Mouse (Mus musculus): ENCODE data around the gene Rprd1b. TPM values are rescaled to one million over a fixed set of nuclear protein-coding genes. Genes with fewer than 3 reads are reported as not detected.

Rprd1b gene
- polyA plus RNA-seq, 1 experiment from 2014 or later = 34.1 TPM

DNA sequence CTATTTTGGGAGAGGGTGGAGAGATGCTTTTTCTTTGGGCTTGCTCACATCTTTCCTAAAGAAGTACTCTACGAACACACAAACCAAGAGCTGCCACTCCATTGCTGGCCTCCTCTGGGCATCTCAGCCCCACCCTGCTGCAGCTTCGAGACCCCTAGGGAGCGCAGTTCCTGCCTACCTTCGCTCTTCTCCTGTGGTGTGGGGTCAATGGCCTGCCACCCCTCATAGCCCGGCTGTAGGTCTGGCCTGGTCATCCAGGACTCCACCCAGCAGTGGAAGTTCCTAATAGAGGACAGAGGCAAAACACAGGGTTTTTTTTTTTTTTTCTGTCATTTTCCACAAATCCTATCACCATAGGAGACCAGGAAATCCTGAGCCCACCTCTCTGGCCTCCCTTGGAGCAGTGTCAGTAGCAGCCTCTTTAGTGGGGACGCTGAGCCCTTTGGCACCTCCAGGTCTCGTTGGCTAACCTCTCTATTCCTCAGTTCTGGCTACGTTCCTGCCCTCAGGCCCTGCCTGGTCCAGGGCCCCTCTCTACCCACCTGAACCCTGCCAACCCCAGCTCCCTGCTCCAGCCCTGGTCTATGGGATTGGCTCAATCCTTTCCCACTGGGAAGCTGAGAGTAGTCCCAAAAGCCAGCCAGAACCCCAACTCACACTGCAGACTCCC lies 100.3 kb downstream of the Rprd1b start:
- WGBS = 77% methylated on average over 8 of the region's 8 CpGs

DNA sequence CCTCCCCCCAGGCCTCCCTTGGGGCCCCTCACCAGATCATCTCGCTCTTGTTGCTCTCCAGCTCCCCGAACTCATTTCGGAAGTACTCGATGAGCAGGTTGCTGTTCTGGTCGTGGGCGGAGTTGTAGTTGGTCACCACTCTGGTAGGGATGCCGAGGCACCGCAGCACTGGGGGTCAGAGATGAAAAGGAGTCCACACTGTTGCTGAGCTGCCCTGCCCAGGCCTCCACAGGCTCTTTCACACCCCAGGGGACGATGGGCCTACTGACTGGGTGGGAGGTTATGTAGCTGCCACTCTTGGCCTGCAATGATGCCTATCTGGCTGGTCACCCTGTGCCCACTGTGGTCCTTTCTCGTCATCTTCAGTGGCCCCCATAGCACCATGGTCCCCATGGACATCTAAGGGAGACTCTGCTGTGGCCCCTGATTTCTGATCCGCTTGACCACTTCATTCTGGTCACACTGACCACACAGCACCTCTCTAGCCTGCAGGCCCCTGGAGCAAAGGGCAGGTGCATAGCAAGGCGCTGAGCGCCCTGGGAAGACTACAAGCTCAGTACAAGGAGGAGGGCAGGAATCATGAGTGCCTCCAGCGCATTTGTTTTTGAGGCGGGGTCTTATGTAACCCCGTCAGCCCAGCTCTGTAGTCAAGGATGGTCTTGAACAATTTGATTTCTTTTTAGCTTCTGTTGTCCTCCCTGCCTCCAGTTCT lies 101.2 kb downstream of the Rprd1b start:
- Histone ChIP-seq H3K9me3 (replicated peaks; ENCODE audit: control insufficient read depth, low read length, poor library complexity, severe bottlenecking) (no peaks in the 10 kb centered on the region), H3K4me3 (ENCODE audit: low read depth, low read length) (no peak overlapping the region), H3K4me1 (ENCODE audit: control insufficient read depth, insufficient read depth, low read length) (peaks cover 3% of the 10 kb centered on the region; the same call in 1 of the 2 replicates), H3K4me2 (ENCODE audit: low read length) (no peak overlapping the region), H3K36me3 (ENCODE audit: control insufficient read depth, insufficient read depth, low read length) (no peaks in the 10 kb centered on the region), H3K27ac (ENCODE audit: low read length) (no peak overlapping the region), H3K9ac (ENCODE audit: low read depth, low read length) (no peak overlapping the region), H3K27me3 (ENCODE audit: control insufficient read depth, insufficient read depth, low read depth, low read length) (no peaks in the 10 kb centered on the region)
- WGBS = 89% methylated on average over 16 of the region's 16 CpGs
- no peak for ATAC-seq

More for the DNA sequence above, 100.3 kb downstream of the Rprd1b start:
- Histone ChIP-seq H3K27ac (ENCODE audit: low read length) (no peak overlapping the region), H3K27me3 (ENCODE audit: control insufficient read depth, insufficient read depth, low read depth, low read length) (no peaks in the 10 kb centered on the region), H3K4me1 (ENCODE audit: control insufficient read depth, insufficient read depth, low read length) (peaks cover 3% of the 10 kb centered on the region; the same call in 1 of the 2 replicates), H3K36me3 (ENCODE audit: control insufficient read depth, insufficient read depth, low read length) (no peaks in the 10 kb centered on the region), H3K9me3 (replicated peaks; ENCODE audit: control insufficient read depth, low read length, poor library complexity, severe bottlenecking) (no peaks in the 10 kb centered on the region), H3K9ac (ENCODE audit: low read depth, low read length) (no peak overlapping the region), H3K4me3 (ENCODE audit: low read depth, low read length) (no peak overlapping the region), H3K4me2 (ENCODE audit: low read length) (no peak overlapping the region)
- no peak for ATAC-seq

DNA sequence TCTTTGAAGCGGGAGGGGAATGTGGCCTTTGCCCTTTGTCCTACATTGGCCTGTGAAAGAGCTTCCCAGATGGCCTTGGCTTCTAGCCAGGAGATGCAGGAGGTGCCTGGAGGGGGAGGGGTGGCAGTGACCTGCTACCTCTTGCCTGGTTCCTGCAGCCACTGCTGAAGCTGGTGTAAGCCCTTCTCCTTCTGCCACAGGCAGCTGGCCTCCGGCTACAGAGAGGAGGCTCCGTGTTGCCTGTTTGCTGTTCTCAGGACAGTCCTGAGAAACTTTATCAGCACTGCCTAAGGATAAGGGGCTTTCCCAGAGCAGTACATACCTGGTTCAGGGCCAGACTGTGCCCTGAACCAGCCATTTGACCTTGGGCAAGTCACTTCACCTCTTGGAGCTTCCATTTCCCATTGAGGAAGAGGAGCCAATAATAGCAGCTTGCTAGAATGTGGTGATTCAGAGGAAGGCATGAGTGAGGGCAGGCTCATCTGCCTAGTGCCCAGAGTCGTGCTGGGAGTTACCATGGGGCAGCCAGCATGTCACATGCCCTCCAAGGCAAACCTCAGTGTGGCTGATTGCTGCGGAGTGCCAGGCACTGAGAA lies 102.2 kb downstream of the Rprd1b start:
- Histone ChIP-seq H3K9me3 (replicated peaks; ENCODE audit: control insufficient read depth, low read length, poor library complexity, severe bottlenecking) (no peaks in the 10 kb centered on the region), H3K27me3 (ENCODE audit: control insufficient read depth, insufficient read depth, low read depth, low read length) (no peaks in the 10 kb centered on the region), H3K4me2 (ENCODE audit: low read length) (no peak overlapping the region), H3K4me3 (ENCODE audit: low read depth, low read length) (no peak overlapping the region), H3K27ac (ENCODE audit: low read length) (no peak overlapping the region), H3K4me1 (ENCODE audit: control insufficient read depth, insufficient read depth, low read length) (peaks cover 3% of the 10 kb centered on the region; the same call in 1 of the 2 replicates), H3K36me3 (ENCODE audit: control insufficient read depth, insufficient read depth, low read length) (no peaks in the 10 kb centered on the region), H3K9ac (ENCODE audit: low read depth, low read length) (no peak overlapping the region)
- WGBS = 52% methylated on average over 5 of the region's 5 CpGs
- no peak for ATAC-seq

DNA sequence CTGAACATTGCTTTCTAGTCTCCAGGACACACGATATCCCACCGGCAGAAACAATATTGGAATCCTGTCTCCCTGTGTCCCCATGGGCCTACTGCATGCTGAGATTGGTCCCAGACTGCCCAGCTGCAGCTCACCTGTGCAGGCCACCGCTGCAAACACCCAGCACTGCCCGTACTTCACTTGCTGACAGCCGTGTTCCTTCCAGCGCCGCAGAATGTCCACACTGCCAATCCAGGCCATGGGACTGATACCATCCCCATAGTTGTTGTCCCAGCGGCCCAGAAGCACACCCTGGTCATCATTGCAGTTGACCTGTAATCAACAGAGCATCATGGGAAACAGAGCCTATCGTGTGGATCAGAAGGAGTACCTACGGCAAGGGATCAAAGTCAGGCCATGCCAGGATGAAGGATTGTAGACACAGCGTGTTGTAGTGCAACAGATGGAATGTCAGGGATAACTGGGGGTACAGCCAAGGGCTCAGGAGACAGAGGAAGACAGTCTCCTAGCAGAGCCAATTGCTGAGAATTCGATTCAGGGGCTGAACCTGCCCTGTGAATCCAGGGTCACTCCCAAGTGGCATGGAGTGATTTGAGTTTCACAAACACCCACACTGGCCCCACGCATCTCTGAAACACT lies 103.0 kb downstream of the Rprd1b start:
- Histone ChIP-seq H3K36me3 (ENCODE audit: control insufficient read depth, insufficient read depth, low read length) (no peaks in the 10 kb centered on the region), H3K27me3 (ENCODE audit: control insufficient read depth, insufficient read depth, low read depth, low read length) (no peaks in the 10 kb centered on the region), H3K9ac (ENCODE audit: low read depth, low read length) (no peak overlapping the region), H3K27ac (ENCODE audit: low read length) (no peak overlapping the region), H3K9me3 (replicated peaks; ENCODE audit: control insufficient read depth, low read length, poor library complexity, severe bottlenecking) (no peaks in the 10 kb centered on the region), H3K4me2 (ENCODE audit: low read length) (no peak overlapping the region), H3K4me3 (ENCODE audit: low read depth, low read length) (no peak overlapping the region), H3K4me1 (ENCODE audit: control insufficient read depth, insufficient read depth, low read length) (peaks cover 3% of the 10 kb centered on the region; the same call in 1 of the 2 replicates)
- 93% methylated on average over 13 of the region's 13 CpGs for WGBS
- no peak for ATAC-seq

DNA sequence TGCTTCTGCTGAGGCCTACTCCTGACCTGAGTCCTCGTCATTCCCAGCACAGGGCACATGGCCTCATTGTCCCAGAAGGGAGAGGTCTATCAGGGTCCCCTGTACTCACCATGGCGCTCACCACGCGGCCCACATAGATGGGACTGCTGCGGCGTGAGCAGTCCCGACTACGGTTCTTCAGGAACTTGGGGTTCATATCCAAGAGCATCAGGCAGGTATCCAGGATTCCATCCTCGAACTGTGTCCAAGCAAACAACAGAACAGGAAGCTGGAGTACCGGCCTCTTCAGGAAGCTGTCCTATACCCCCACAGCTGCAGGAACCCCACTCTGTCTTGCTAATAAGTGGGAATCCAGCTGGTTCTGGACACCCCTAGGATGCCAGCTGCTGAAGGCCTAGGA lies 104.0 kb downstream of the Rprd1b start:
- no peak for ATAC-seq
- no peaks in the 10 kb centered on the region for H3K27me3 ChIP-seq (ENCODE audit: control insufficient read depth, insufficient read depth, low read depth, low read length)
- WGBS = 87% methylated on average over 10 of the region's 10 CpGs

DNA sequence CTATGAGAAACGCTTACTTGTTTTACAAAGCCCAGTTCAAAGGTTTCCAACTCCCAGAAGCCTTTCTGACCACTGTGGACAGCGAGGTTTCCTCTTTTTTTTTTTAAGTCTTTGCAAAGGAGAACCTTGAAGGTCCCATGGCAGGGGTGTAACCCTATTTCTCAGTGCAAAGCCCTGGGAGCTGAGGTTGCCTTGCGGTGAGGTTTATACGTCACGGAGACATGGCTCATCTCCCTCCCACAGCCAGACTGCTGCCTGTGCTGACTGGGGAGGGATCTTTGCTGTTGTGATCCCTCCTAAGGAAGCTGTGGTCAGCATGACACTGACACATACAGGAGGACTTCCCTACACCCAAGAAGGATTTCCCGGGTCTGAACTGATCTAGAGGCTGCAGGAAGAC lies 104.8 kb downstream of the Rprd1b start:
- peaks cover 3% of the 10 kb centered on the region; the same call in 1 of the 2 replicates for H3K4me1 ChIP-seq (ENCODE audit: control insufficient read depth, insufficient read depth, low read length)
- no peak overlapping the region for H3K27ac ChIP-seq (ENCODE audit: low read length)
- no peaks in the 10 kb centered on the region for H3K9me3 ChIP-seq (replicated peaks; ENCODE audit: control insufficient read depth, low read length, poor library complexity, severe bottlenecking)
- no peaks in the 10 kb centered on the region for H3K36me3 ChIP-seq (ENCODE audit: control insufficient read depth, insufficient read depth, low read length)
- WGBS = 79% methylated on average over 6 of the region's 6 CpGs
- H3K4me2 ChIP-seq (ENCODE audit: low read length) = no peak overlapping the region
- ATAC-seq = no peak
- H3K27me3 ChIP-seq (ENCODE audit: control insufficient read depth, insufficient read depth, low read depth, low read length) = no peaks in the 10 kb centered on the region
- no peak overlapping the region for H3K9ac ChIP-seq (ENCODE audit: low read depth, low read length)
- H3K4me3 ChIP-seq (ENCODE audit: low read depth, low read length) = no peak overlapping the region

More for the DNA sequence above, 104.0 kb downstream of the Rprd1b start:
- no peaks in the 10 kb centered on the region for H3K9me3 ChIP-seq (replicated peaks; ENCODE audit: control insufficient read depth, low read length, poor library complexity, severe bottlenecking)
- no peak overlapping the region for H3K9ac ChIP-seq (ENCODE audit: low read depth, low read length)
- H3K4me1 ChIP-seq (ENCODE audit: control insufficient read depth, insufficient read depth, low read length) = peaks cover 3% of the 10 kb centered on the region; the same call in 1 of the 2 replicates
- no peaks in the 10 kb centered on the region for H3K36me3 ChIP-seq (ENCODE audit: control insufficient read depth, insufficient read depth, low read length)
- H3K4me2 ChIP-seq (ENCODE audit: low read length) = no peak overlapping the region
- no peak overlapping the region for H3K4me3 ChIP-seq (ENCODE audit: low read depth, low read length)
- H3K27ac ChIP-seq (ENCODE audit: low read length) = no peak overlapping the region

DNA sequence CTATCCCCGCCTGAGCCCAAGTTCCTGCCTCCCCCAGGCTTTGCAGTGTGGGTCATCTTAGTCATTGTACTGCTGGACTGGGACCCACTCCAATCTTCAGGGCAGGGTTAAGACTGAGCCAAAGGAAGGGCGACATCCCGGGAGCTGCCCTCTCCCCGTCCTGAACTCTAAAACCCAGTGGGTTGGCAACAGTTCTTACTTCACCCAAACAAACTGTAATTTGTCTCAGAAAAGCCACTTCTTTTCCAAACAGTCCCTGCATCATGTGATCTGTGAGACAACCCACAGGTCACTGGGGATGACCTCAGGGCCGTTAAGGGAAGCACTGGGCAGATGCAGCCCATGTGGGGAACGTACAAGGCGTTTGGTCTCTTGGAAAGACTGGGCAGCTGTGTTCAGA lies 107.9 kb downstream of the Rprd1b start:
- Histone ChIP-seq H3K27ac (ENCODE audit: low read length) (no peak overlapping the region), H3K36me3 (ENCODE audit: control insufficient read depth, insufficient read depth, low read length) (no peaks in the 10 kb centered on the region), H3K4me2 (ENCODE audit: low read length) (no peak overlapping the region), H3K27me3 (ENCODE audit: control insufficient read depth, insufficient read depth, low read depth, low read length) (no peaks in the 10 kb centered on the region), H3K4me3 (ENCODE audit: low read depth, low read length) (no peak overlapping the region), H3K9me3 (replicated peaks; ENCODE audit: control insufficient read depth, low read length, poor library complexity, severe bottlenecking) (no peaks in the 10 kb centered on the region), H3K4me1 (ENCODE audit: control insufficient read depth, insufficient read depth, low read length) (no peaks in the 10 kb centered on the region), H3K9ac (ENCODE audit: low read depth, low read length) (no peak overlapping the region)
- ATAC-seq = no peak
- 63% methylated on average over 7 of the region's 7 CpGs for WGBS

DNA sequence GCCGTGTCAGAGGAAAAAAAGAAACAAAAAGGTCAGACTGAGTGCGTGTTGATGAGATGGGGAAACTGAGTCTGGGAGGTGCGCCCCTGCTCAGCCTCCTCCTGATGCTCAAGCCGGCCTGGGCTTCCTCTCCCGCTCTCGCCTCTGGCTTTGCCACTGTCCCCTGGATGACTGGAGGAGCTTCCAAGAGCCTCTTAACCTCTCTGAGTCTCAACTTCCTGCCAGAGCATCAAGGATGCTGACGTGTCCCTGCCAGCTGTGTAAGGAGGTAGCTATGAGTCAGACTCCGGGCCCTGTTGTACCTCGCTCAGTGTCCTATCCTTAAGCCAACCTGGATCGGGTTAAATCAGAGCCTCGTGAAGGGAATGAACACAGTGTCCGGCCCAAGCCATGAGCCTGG lies 109.5 kb downstream of the Rprd1b start:
- Histone ChIP-seq H3K9me3 (replicated peaks; ENCODE audit: control insufficient read depth, low read length, poor library complexity, severe bottlenecking) (no peaks in the 10 kb centered on the region), H3K4me1 (ENCODE audit: control insufficient read depth, insufficient read depth, low read length) (no peaks in the 10 kb centered on the region), H3K36me3 (ENCODE audit: control insufficient read depth, insufficient read depth, low read length) (no peaks in the 10 kb centered on the region), H3K27ac (ENCODE audit: low read length) (no peak overlapping the region), H3K4me2 (ENCODE audit: low read length) (no peak overlapping the region), H3K27me3 (ENCODE audit: control insufficient read depth, insufficient read depth, low read depth, low read length) (no peaks in the 10 kb centered on the region), H3K4me3 (ENCODE audit: low read depth, low read length) (no peak overlapping the region), H3K9ac (ENCODE audit: low read depth, low read length) (no peak overlapping the region)
- 93% methylated on average over 11 of the region's 12 CpGs for WGBS
- no peak for ATAC-seq
